Mouse (Mus musculus) gastrocnemius, postnatal 14 days (tissue): ENCODE results near the gene Itprid1. TPM values are rescaled to one million over a fixed set of nuclear protein-coding genes. Genes with fewer than 3 reads are reported as not detected.

Experiments used
- DNase-seq: peaks from one replicate; pipeline ENCODE4 v3.0.0; 2021; ENCODE audit warnings: mixed read lengths
- intact Hi-C: fragments of 180-260 bp; cut with DNase I; formaldehyde crosslinking; loops from one replicate; pipeline ENCODE4 v1.15.1; 2025; ENCODE audit warnings: low total_unique reads
- total RNA-seq, 2 experiments: library from RNA; stranded (reverse); gene quantifications; 2 replicates each; pipeline ENCODE4 v1.2.3; 2021

Itprid1 gene
- total RNA-seq, 2 experiments from 2014 or later = not detected

DNA sequence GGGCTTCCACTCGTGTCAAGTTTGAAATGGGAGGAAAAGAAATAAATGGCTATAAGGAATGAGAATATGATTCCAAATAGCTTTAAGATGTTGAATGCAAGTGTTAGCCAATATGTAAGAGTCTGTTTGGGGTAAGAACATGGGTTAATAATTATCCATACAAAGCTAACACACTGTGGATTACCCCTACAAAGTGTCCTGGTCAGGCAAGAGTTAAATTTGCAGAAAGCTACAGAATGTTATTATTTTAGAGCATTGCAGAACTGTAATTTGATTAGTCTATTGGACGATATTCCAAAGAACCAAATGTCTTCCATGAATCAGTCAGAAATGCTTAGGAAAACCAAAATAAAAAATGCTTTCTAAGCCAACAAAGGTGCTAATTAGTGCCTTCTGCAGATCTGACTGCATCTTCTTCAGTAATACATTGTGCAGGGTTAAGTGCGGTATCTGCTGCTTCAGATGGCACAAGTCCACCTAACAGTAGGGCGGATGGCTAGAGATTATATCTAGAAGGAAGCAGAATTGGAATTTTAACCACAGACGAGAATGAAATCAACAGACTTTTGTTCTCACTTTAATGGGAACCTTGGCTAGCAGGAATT lies 42.8 kb downstream of the Itprid1 start:
- intact Hi-C loops = no loop called here

DNA sequence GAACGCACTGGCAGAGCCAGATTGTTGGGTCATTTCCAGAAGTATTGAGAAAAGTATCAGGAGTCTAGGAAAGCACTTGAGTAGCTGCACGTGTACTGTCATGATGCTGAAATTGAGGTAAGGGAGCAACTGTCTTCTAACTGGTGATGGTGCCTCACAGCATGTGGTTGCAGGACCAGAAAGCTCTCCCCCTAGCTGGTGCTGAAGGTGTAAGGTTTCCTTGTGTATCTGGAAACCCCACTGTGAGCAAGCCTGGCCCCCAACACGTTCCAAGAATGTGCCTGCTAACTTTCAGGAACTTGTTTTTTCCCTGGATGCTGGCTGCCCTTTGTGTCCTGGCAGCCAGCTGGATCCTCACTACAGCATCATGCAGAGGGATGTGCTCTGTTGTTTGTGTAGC lies 44.2 kb downstream of the Itprid1 start:
- DNase-seq = no peak

More for the DNA sequence above, 42.8 kb downstream of the Itprid1 start:
- DNase-seq = no peak

DNA sequence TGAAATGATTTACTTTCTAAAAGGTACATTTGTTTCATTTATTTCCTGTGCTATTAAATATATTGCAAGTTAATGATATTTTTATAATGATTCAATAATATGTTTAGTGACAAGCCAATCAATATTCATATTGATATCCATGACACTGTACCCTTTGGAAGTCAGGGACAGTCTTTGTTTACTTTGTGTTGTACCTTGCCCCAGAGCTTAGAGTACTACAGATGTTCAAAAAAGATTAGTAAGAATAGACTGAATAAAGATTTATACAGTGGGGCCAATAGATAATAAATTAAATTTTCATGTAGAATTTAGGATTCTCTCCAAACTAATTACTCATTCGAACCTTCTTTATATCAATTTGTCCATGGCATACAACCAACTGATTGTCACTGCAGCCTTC lies 50.9 kb downstream of the Itprid1 start:
- no peak for DNase-seq
- intact Hi-C loops = no loop called here

More for the DNA sequence above, 44.2 kb downstream of the Itprid1 start:
- intact Hi-C loops = no loop called here

DNA sequence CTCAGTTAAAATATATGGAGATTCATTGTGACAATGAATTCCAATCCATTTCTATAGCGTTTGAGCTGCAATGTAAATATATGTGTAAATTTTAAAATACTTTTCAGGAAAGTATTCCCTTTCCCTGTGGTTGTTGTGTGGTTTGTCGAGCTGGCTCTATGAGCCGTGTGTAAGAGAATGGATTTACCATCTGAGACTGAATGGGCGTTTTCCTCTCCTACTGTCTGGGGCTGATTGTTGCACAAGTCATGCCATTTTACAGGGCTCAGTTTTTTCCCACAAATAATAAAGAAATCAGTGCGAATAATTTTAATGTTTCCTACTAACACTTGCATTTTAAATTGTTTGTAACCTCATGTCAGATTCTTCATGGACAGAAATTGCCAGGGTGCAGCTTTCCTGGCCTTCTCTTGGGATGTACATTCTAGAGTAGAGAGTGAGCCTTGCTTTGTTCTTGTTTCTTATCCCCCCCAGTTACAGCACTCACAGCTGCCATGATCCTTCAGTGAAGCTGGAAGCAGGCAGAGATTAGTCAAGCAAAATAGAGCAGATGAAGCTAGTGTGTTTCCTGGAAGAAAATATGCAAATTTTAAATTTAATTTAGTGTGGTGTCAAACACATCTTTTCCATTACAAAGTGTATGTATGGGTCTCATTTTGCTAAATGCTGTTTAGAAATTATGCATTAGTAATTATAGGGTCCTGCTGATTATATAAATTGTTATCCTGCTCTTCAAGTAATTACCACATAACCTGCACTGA lies 65.1 kb downstream of the Itprid1 start:
- intact Hi-C loops = no loop called here
- DNase-seq = no peak

DNA sequence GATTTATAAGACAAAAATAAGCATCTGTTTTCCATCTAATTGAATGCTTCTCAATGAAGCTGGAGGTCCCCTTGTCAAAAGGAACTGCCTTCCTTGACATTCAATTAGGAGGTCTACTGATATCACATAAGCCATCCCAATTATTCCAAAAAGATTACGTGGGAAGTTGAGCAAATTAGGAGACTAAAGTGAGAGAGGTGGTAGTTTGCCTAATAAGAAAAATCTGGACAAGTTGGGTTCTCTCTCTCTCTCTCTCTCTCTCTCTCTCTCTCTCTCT lies 65.6 kb downstream of the Itprid1 start:
- intact Hi-C loops = no loop called here
- no peak for DNase-seq

DNA sequence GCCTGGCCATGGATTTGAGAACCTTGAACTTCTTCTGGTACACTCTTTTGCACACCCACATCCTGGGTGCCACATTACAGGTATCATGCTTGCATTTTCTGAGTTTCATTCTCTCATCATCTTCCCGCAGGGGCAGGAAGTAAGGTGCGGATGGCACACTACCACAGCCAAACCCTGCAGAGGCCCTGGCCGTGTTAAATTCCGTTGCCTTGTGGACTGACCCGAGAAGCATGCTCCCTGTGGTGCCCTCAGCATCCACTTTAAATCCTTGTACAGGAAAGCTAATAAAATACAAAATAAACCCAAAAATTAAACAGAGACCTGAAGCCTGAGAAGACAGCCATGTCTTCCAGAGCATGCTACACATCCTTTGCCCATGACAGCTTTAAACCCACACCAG lies 82.5 kb downstream of the Itprid1 start:
- DNase-seq = no peak
- intact Hi-C loops = no loop called here

DNA sequence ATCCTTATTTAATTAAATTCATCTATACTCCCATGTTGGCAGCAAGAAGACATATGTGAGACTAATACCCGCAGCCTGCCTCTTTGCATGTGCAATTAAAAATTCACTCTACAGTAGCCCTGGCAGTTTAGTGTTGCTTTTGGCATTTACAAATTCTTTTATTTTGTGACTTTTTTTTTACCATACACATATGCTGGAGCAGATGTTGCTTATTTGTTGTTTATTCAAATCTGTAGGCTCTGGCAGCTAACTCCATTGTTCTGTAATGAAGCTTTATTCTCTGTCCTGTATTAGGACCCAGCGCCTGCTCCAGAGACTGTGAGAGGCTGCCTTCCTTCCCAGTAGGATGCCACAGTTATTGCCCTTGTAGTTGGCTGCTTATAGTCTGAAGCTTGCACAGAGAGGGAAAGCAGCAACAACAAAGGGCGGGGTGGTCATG lies 83.6 kb downstream of the Itprid1 start:
- intact Hi-C loops = no loop called here
- DNase-seq = no peak

DNA sequence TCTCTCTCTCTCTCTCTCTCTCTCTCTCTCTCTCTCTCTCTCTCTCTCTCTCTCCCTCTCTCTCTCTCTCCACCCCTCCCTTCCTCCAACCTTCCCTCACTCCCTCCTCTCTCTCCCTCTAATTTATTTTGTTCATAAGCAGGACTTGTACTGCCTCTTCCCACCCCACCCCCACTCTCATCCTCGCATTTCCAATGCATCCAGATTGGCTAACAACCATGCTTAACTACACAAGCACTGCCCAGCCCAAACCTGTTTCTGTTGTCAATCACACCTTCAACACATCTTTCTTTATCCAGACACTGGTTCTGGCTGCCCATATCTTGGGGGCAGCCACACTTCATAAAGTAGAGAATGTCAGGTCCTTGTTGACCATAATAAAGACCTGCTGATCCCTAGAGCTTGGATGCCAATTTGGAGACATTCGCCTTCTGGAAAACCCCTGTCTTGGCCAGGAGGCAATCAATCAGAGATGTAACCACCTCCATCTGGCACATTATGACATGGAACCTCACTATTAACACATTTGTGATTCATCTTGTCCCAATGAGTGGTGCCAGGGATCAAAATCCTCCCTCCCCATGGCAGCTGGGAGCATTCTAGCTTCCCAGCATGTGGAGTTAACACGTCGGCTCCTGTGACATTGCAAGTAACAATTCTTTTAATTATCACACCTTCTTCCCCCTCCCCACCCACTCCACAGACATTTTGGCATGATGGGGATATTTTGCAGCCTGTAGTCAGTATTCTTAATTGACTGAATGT lies 84.4 kb downstream of the Itprid1 start:
- no peak for DNase-seq
- intact Hi-C loops = no loop called here

DNA sequence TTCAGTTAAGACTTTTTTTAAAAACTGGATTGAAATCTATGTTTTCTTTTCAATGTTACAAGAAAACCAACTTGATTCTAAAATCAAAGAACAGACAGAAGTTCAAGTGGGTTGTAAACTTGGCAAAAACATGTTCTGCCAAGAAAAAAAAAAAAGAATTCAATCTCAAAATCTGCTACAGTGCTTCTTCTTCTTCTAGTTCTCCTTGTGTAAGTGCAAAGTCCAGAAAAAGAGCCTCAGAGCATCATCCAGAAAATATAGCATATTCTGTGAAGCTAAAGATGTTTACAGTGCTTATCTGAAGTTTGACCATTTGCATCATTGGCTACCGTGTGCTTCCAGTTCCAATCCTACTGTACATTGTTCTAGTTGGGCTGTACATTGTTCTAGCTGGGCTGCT lies 108.0 kb downstream of the Itprid1 start:
- intact Hi-C loops = loop anchor here (5.0 to 10.0 kb wide), 2 partner anchors 230 to 422 kb away; no protein-coding TSS in a partner anchor
- DNase-seq = no peak

DNA sequence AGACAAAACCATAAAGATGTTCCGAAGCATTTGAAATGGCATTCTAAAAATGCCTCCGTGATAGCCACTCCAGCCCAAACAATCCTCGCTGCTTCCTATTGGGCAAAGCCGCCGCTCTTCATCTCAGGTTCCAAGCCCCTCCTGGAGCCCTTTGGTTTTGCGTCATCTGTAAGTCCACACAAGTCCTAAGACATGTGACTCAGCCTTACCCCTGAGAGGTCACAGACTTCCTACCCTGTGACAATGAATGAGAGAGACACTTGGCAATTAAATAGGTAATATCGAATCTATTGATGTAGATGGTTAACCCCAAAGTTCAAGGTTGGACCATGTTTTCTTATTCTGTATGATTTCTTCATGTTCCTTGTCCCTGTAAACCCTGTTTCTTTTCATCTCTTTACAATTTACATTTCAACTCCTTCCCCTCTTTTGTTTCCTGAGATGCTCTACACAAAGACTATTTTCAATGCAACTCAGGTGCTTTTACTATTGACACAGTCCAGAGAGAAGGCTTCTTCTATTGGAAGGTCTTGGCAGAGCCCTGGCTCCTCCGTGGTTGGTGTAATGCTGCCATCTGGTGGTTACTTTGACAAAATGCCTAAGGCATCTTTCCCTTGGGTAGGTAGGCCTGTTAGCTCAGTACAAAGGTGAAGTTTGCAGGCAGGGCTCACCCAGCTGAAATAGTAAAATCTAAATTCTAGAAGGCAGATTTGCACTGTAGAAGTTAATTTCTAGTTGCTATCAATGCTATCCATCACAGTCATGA lies 113.8 kb downstream of the Itprid1 start:
- intact Hi-C loops = no loop called here

DNA sequence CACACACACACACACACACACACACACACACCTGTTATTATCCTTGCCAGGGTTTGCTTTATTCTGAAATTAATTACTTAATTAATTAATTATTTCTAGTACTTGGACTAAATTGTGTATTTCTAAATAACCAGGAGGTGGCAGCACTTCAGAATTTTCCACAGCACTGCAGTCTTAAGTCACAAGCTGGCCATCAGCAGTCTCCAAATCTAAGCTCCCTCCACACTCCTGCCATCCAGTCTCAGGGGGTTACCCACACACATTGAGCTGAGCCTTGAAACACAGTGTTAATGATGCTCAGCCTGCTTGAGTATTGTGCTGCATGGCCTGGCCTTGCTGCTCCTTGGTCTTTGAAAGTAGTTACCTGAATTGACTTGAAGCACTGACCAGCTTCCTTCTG lies 136.3 kb downstream of the Itprid1 start:
- intact Hi-C loops = loop anchor here (5.0 kb wide), 1 partner anchor 79 kb away; no protein-coding TSS in a partner anchor

More for the DNA sequence above, 113.8 kb downstream of the Itprid1 start:
- DNase-seq = peak; percentile 40

DNA sequence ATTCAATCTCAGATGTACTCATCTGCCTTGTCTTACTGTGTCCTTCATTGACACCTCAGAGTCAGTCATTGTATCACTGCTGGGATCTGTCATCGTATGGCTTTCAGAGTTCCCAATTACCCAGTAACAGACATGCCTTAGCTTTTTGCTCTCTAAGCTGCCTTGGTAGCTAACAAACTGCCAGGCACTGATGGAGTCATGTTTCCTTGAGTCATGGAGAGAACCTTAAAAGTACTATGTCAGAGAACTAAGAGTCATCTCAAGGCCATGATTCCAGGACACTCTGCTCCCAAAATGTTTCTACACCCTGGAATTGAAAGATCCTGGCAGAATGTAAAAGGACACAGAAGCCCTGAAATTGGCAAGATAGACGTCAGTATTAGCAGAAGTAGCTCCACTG lies 143.1 kb downstream of the Itprid1 start:
- intact Hi-C loops = no loop called here
- DNase-seq = no peak

More for the DNA sequence above, 136.3 kb downstream of the Itprid1 start:
- DNase-seq = no peak

DNA sequence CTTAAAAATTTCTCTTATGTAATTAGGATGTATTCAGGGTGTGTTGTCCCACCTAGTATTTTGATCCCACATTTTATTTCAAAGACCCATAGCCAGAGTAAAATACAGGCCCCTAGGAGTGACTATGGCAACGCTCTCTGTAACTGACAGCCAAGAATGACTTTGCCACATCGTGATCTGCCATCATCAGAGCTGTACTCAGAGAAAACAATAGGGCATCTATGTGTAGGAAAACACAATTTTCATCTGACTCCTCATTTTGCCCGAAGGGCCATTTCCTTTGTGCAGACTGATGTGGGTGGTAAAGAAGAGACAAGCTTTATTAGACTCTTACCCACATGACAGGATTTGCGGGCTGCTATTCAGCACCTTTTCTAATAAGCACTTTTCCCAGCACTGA lies 172.0 kb downstream of the Itprid1 start:
- DNase-seq = no peak
- intact Hi-C loops = no loop called here

DNA sequence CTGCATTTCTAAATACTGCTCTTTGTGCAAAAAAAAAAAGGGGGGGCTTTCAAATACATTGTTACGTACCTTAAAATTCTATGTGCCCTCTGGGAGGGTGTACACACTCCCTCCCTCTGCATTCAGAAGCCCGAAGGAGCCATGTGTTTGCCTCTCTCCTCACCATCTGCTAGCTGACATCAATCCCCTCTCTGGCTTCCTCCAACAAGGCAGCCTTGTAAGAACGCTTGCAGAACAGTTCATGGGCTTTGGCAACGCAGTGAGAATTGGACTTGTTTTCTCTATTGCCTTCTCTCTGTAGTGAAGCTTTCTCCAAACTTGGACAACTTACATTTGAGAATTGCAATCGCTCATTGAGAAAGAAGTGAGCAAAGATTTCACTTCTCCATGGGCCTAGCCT lies 175.7 kb downstream of the Itprid1 start:
- intact Hi-C loops = no loop called here
- DNase-seq = no peak

DNA sequence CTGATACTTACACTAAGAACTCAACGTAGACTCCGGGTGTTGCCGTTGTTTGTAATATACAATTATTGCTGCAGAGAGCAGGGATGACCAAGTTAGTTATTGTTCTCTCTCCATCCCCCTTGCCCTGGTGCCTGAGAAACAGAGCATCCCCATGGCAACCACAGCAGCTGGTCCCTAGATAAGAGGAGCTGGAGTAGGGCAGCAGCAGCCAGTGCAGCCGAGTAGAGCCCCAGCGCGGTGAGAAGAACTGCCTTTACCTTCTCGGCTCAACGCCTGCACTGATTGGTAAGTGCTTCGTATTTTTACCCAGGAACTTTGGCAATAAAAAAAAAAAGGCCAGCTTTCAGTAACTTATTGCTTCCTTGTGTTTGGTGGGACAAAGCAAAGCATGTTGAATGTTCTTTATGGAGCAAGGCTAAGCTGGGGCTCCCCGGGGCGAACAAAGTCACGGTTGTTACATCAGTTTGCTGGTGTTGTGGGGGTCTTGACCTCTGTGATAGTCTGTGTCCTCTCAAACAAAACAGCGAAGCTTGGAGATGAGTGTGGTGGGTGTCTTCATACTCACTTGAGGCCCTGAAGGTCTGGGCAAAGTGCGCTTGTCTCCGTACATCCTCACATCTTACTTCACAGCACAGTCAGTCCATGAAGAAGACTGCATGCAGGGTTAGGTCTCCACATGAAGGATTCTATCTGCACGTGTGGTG lies 180.7 kb downstream of the Itprid1 start, which contains the start of gene Ppp1r17:
Gene Ppp1r17 (plus strand): TSS at position 207 of the 704 bp plus-strand sequence.
- DNase-seq = no peak
- intact Hi-C loops = no loop called here

DNA sequence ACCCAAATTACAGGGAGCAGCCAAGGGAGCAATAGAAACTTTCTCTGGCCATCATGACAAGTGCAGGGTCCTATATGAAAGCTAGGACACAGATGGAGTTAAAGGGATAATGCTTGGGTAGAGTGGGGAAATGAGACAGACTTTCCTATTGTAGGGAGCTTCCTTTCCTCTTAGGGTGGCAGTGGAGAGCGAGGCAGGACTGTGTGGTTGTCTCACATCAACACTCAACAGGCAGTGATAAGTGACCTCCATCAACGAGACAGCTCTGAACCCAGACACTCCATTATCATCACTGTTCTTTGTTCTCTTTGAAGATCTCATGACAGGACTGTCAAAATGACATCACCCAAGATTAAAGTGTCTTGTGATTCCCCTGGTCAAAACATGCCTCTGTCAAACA lies 182.9 kb downstream of the Itprid1 start:
- intact Hi-C loops = no loop called here

DNA sequence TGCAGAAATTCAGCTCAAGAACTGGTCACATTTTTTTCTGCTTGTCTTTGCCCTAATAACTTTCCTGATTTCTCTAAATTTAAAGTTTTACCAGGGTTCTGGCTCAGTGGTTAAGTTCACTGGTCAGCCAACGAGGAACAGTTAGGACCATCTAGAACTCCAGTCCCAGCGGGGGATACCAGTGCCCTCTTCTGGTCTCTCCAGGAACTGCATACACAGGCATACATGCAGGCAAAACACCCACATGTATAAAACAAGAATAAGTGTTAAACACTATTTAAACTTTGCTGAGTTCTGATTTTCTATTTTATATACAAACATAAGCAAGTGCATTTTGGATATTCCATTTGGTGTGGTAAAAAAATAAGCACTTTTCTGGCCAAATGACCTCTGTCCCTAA lies 188.8 kb downstream of the Itprid1 start:
- DNase-seq = no peak

More for the DNA sequence above, 182.9 kb downstream of the Itprid1 start:
- no peak for DNase-seq

DNA sequence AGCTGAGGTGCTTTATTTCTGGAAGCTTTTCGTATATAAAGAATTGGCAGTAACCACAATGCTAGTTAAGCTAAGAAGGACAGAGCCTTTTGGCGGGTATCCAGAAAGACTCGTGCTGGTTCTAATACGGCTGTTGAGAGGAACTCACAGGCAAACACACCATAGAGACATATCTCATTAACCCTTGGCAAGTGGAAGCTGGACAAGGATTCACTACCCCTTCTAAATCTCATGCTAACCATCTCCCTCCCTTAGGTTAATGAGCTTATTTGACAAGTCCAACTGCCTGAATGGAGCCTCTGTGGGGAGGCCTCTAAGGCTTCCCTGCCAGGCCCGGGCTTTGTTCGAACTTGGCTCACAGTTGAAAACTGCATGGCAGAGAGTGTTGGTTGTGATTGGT lies 190.6 kb downstream of the Itprid1 start:
- no peak for DNase-seq
- intact Hi-C loops = no loop called here

More for the DNA sequence above, 188.8 kb downstream of the Itprid1 start:
- intact Hi-C loops = no loop called here

DNA sequence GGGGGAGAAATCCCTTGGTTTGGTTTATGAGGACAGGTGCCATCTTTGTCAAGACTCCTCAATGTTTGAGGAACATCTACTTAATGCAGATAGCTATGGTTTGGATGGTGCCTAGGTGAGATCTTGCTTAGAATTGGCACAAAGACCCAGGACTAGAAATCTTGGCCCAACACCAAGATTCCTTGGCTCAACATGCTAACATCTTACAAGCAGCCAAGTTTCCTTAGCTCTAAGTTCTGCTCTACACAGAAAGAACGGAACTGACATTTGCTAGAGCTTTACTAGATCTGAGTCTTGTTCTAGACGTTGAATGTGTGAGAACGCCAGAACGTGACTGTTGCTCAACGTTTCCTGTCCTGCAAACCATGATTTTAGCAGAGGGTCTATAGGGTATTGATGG lies 191.3 kb downstream of the Itprid1 start:
- DNase-seq = no peak
- intact Hi-C loops = no loop called here
